Mouse (Mus musculus) thymus, postnatal 14 days (tissue): ENCODE measurements around the gene Fkbp6.
A peak's percentile ranks its signal among the peaks of the same experiment; 100 is the strongest.
"Not testable (repeated sequence)": the region's sequence is repeated elsewhere in the genome, so short reads cannot be mapped to it uniquely, and the experiment has no call there.

Experiments
- DNase-seq: peaks from one replicate; pipeline ENCODE4 v3.0.0; 2021

Fkbp6 gene

DNA sequence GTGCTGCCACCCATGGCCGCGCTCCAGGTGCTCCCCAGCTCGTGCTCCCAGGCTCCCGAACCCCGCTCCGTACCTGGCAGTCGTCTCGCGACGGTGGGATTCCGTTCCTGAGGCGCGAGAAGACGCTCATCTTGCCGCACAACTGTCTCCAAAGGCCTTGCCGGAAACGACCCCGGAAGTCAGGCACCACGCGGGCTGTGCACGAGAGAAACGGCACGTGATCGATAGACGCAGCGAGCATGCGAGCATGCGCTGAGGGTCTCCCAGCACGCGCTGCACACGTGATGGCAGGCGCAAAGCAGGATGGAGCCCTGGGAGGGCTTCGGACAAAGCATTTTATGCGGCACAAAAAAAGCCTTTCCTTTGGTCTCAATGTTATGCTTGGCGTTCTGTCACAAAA lies at the start of gene Fkbp6:
TSS of gene Fkbp6 (minus strand) at position 183 of the 400 bp plus-strand sequence.
- no peak for DNase-seq

DNA sequence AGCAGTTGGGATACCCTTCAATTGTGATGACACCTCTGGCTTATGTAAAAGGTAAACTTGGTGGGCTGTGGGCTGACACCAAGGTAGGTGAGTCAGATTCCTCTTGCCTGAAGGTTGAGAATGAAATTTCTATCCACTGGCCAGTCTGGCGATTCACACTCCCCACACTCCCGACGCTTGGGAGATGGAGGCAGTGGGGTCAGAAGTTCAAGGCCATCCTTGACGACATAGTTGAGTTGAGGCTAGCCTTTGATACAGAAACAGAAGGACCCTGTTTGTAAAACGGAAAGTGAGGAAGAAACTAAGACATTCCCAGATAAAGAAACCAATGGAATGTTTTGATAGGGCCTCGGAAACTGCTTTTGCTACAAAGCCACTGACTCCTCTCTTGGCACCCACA lies 49.5 kb upstream of the Fkbp6 start:
- no peak for DNase-seq

DNA sequence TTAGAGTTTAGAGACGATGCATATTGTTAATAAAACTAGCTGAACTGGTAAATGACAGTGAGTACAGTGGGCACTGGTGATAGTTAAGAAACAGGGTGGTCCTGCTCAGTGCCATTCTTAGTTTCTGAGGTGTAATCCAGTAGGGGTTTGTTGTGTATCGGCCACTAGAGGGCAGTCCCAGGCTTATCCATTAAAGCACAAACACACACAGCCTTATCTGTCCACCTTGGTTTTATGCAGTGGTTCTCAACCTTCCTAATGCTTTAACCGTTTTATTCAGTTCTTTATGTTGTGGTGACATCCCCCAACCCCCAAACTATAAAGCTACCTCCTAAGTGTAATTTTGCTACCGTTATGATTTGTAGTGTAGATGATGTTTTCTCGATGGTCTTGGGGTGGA lies 46.0 kb upstream of the Fkbp6 start:
- DNase-seq = peak; percentile 54

DNA sequence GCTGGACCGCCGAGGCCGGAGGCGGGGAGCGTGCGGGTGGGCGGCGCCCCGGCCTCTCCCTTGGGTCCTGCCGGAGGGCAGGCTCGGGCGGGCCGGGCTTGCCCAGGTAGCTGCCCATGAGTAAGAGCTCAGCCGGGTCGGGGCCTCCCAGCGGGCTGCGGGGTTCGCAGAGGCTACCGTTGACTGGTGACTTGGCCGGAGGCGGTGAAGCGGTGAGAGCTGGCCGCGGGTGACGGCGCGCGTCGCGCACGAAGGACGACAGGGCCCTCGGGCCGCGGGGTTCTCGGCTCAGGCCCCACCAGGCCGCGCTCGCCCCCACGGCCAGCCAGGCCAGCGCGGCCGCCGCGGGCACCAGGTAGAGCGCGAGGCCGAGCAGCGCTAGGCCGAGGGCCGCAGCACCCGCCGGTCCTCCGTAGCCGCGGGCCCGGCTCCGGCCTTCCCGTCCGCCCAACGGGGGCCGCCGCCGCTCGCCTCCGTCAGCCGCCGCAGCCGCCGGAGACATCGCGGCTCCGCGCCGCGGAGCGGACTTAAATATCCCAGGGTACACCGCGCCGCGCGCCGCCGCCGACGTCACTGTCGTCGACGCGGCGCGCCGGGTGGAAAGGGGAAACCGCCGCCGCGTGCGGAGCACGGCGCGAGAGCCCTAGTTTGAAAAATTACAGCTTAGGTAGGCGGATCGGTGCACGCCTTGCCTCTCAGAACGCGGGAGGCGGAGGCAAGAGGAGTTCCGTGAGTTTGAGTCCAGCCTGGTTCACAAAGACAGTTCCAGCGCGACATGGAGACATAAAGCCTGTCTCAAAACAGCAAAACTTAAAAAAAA lies 44.4 kb upstream of the Fkbp6 start, which contains the start of gene Pom121:
TSS of gene Pom121 (minus strand) at position 543 of the 820 bp plus-strand sequence.
- DNase-seq = peak; percentile 89

DNA sequence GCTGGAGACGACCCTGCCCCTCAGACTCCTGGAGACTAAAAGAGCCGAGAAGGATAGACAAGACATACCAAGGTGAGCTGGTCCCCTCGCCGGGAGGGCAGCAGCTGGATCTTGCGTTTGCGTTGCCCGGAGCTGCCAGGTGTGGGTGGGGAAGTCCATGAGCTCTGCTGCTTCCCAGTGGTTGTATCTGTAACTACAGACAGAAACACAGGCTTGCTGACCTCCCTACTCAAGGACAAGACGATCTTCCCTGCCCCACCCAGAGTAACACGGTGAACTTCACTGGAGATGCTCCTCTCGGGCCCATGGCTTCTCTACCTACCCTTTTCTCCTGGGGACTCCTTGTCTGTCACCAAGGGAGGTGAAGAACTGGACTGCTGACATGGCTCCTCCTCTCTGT lies 33.9 kb upstream of the Fkbp6 start:
- DNase-seq = no peak

DNA sequence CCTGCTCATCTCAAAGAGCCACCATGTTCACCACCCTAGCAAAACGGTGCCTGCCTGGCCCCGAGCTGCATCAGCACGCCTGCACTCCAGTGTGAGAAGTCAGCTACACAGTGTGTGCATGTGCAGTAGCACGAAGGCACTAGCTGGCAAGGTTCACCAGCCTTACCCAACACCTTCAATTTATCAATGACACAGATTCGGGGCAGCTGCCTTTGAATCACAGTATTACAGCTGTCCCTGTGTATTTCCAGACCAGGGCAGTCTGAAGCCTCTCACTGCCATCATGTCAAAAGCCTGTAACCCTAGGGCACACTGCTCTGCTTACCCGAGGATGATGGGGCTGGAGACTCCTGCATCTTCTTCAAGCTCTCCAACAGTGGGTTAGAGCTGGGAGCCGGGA lies 32.9 kb upstream of the Fkbp6 start:
- DNase-seq = no peak

DNA sequence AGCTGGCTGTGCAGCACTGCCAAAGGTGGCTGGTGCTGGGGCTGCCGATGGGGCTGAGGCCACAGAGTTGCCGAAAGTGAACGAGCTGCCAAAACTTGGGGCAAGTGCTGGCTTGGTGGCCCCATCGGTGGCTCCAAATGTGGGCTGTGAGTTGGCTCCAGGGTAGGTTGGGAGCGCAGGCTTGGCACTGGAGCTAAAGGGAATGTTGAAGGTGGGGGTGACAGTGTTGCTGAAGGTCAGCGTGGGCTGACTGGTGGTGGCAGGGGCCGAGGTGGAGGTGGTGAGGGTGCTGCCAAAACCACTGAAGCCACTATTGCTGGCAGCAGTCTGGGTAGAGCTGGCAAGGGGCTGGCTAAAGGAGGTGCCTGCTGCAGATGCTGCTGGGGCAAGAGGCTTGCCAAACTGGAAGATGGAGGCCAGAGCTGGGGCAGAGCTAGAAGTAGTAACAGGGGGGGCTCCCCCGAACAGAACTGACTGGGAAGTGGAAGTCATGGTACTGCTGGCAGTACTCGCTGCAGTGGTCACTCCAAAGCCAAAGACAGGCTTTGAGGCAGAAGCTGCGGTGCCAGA lies 31.6 kb upstream of the Fkbp6 start:
- no peak for DNase-seq

DNA sequence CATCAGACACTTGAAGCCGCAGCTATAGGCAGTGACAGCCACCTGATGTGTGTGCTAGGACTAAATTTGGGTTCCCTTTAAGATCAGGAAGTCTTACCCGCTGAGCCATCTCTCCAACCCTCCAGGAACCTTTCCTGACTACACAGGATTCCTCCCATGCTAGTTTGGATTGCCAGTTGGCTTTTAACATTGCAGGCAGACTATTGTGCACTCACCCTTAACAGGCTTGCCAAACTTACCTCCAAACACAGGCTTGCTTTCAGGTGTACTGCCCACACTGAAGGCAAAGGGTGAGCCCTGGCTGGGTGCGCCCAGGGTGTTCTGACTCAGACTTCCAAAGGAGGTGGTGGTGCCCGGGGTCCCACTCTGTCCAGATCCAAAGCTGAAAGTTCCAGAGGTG lies 30.8 kb upstream of the Fkbp6 start:
- no peak for DNase-seq

DNA sequence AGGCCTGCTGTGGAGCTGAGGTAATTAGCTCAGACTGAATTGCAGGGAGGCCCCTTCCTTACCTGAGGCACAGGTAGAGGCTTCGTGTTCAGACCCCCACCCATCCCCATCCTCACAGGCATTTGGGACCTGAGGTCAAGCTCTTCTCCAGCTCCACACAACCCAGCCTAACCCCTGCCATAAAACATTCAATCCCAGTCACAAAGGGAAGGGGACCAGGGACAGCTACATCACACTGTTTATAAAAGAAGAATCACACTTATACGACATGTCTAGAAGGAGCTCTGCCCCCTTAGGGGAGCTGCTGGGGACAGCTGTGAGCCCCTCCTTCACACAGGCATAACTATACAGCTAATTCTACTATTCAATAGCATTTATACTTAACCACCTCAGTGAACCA lies 26.5 kb upstream of the Fkbp6 start:
- DNase-seq = no peak

DNA sequence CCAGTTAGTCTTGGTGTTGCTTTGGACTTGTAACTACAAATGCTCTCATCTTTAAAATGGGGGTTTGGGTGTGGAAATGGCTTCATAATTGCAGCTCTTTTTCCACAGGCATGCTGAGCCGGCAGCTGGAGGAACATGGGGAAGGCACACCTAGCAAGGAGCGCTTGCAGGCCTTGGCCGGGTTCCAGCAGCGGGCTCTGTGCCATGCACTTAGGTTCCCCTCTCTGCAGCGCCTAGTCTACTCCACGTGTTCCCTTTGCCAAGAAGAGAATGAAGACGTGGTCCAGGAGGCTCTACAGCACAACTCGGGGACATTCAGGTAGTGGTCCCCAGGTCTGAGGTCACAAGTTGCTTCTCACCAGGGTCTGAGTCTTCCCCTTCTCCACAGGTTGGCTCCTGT lies 25.3 kb upstream of the Fkbp6 start:
- no peak for DNase-seq

DNA sequence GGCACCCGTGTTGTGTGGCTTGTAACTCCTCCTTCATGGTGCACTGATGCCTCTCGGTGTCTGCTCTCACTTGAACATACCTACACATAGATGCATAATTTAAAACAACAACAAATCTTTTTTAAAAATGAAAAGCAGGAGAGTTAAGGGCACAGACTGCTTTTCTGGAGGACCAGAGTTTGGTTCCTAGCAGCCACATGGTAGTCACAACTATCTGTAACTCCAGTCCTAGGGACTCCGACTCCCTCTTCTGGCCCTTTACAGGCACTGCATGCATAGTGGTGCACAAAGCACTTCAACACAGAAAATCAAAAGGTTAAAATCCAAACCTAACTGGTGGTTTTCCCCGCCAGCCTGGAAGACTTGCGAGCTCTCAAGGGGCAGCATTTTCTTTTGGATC lies 23.8 kb upstream of the Fkbp6 start:
- DNase-seq = no peak

DNA sequence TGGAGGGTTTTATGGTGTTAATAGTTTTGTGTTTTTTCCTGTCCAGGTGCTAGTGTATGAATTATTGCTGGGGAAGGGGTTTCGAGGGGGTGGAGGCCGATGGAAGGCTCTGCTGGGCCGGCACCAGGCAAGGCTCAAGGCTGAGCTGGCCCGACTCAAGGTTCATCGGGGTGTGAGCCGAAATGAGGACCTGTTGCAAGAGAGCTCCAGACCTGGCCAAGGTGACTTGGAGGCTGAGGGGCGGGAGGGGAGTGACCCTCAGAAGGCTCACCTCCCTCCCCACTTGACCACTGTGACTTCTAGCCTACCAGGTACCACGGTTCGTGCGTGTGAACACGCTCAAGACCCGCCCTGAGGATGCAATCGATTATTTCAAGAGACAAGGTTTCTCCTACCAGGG lies 21.4 kb upstream of the Fkbp6 start:
- DNase-seq = no peak

DNA sequence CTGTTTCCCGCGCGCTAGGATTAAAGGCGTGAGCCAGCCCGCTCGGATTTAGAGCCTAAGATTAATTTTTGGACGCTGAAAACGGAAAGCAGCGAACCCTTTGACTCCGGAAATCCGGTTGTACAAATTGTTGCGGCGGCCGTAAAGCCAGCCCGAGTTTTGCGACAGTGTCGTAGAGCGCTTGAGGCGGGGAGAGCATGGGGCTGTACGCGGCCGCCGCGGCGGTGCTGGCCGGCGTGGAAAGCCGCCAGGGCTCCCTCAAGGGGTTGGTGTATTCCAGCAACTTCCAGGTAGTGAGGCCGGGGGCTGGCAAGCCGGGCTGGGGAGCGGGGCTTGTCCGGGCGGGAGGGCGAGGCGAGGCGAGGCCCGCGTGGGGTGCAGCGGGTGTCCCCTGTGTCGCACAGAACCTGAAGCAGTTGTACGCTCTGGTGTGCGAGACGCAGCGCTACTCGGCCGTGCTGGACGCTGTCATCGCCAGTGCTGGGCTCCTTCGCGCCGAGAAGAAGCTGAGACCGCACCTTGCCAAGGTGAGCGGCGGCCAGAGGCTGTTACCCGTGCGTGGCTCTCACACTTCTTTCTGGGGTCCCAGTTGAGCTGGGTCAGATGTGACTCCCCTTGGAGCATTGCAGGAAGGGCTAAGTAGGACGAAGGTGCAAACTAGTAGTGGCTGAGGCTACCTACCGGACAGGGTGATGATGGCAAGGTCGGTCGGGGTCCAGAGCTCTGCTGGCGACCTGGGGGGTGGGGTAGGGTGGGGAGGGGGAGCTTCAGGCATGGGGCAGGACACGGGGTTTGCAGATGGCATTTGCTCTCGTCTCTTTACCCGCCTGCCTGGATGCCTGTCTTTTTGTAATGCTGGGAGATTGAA lies 20.2 kb upstream of the Fkbp6 start, which contains the start of gene Nsun5:
TSS of gene Nsun5 (plus strand) at position 167 of the 868 bp plus-strand sequence.
- peak; percentile 97 for DNase-seq

DNA sequence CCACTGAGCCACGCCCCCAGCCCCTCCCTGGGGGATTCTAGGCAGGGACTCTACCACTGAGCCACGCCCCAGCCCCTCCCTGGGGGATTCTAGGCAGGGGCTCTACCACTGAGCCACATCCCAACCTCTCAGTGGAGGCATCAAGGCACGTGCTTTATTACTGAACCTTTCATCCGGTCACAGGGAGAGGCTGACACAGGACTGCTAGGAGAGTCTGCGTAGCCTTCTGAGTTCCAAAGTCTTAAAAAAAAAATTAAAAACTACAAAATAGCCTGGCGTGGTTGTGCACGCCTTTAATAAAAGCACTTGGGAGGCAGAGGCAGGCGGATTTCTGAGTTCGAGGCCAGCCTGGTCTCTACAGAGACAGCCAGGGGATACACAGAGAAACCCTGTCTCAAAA lies 19.4 kb upstream of the Fkbp6 start:
- DNase-seq = not testable (repeated sequence)

DNA sequence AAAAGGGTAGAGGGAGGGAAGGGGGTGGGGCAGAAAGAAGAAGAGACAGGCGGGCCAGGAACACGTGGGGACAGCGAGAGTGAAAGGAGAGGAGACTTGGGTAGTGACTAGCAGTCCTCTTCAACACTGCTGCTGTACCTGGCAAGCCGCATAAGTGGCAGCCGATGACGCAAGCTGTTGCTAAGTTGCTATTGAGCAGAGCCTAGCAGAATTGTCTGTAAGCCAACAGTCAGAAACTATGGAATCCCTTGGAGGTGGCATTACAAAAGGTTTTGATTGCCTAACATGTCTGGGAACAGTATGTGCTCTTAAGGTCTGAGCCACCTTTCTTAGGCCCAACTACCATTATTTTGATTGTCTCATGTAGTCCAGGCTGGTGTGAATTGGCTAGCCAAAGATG lies 18.5 kb upstream of the Fkbp6 start:
- no peak for DNase-seq

DNA sequence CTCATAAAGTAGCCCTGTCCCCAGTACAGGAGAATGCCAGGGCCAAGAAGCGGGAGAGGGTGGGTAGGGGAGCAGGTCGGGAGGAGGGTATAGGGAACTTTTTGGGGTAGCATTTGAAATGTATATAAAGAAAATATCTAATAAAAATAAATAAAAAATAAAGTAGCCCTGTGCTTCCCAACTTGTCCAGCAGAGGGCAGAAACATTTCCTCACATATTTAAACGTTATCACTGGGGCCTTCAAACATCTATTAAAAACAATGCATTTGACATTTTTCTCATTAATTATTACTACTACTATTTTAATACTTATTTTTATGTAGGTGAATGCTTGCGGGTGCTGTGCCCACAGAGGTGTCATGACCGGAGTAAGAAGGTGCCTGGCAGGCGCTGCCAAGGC lies 18.0 kb upstream of the Fkbp6 start:
- no peak for DNase-seq

DNA sequence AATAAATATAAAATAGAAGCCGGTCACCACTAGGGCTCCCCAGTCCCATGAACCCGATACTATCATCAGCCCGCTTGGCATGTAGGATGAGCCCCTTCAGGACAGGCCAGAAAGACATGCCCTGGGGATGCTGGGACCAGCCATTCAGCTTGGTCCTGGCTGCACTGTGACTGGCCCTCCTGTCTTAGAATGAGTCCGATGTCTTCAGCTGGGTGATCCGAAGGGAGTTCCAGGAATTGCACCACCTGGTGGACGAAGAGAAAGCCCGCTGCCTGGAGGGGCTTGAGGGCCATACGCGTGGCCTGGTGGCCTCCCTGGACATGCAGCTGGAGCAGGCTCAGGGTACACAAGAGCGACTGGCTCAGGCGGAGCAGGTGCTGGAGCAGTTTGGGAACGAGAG lies 13.7 kb upstream of the Fkbp6 start:
- peak; percentile 20 for DNase-seq

DNA sequence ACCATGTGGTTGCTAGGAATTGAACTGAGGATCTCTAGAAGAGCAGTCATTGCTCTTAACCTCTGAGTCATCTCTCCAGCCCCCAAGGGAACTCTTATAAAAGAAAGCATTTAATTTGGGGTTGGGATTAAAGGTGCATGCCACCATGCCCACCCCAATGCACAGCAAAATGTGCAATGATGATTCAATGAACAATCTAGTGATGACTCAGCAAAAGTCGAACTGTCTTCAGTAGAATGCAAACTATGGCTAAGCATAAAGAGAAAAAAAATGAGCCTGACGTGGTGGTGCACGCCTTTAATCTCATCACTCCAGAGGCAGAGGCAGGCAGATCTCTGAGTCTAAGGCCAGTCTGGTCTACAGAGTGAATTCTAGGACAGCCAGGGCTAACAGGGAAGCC lies 12.7 kb upstream of the Fkbp6 start:
- no peak for DNase-seq

DNA sequence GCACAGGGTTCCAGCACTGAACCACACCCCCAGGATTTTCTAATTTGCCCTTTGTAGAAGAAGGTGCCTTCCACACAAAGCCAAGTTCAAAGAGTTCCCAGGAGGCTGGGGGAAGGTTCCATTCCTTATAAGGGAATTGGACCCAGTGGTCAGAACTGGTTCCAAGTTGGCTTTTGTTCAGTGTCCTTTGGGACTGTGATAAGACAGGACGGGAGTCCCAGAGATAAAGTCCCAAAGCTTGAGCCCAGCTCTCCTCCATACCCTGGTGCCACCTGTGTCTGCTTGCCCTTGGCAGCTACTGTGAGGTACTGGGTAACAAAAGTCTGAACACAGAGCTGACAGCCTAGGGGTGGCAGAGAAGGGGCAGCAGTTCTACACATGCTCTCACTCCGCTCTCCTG lies 9.9 kb upstream of the Fkbp6 start:
- DNase-seq = no peak

DNA sequence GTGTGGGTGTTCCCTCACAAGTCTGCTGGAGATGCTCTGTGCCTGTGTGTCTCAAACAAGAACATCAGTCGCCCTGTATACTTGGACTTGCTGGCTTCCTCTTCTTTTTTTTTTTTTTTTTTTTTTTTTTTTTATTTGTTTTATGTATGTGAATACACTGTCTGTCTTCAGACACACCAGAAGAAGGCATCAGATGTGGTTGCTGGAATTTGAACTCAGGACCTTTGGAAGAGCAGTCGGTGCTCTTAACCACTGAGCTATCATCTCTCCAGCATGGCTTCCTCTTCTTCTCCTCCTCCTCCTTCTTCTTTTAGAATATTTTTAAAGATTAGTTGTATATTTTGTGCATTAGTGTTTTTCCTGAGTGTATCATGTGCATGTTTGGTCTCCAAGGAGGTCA lies 7.7 kb upstream of the Fkbp6 start:
- DNase-seq = peak; percentile 41

DNA sequence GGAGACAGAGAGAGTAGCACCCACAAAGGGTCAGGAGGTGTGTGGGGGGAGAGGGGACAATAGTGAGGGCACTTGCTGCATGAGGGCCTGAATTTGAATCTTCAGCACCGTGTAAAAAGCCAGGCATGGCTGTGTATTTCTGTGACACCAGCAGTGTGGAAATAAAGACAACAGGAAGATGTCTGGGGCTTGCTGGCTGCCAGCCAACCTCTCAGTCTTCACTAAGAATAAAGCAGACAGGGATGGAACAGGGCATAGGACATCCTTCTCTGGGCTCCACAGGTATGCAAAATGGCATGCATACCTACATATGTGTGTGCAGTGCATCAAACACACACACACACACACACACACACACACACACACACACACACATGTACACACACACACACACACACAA lies 6.2 kb upstream of the Fkbp6 start:
- no peak for DNase-seq

DNA sequence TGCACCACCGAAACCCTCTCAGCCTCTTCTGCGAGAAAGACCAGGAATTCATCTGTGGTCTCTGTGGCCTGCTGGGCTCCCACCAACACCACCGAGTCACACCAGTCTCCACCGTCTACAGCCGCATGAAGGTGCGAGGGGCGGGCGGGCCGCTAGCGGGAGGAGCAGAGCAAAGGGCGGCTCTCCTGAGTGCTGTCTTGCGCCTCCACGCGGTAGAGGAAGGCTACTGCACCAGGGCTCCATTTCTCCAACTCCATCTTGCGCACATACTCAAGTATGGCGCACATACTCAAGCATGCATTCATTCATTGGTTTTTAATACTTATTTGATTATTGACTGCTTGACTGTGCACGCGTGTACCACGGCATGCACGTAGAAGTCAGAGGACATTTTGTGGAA lies 3.7 kb upstream of the Fkbp6 start:
- DNase-seq = peak; percentile 25

DNA sequence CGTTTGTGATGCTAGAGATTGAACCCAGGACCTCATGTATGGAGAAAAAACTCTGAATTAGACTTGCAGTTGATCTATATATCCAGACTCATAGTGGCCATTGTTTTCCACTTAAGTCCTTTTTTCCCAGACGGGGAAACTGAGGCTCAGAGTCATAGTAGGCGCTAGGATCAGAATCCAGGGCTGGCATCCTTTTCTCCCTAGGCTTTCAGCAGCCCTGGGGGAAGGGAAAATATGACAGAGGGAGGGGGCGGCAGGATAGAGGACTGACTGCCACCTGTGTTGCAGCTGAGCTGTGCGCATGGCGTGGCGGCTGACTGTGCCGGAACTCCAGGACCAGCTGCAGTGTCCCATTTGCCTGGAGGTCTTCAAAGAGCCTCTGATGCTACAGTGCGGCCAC lies 3.2 kb upstream of the Fkbp6 start, which contains the start of gene Trim50:
TSS of gene Trim50 (plus strand) at position 301 of the 400 bp plus-strand sequence.
- DNase-seq = no peak

DNA sequence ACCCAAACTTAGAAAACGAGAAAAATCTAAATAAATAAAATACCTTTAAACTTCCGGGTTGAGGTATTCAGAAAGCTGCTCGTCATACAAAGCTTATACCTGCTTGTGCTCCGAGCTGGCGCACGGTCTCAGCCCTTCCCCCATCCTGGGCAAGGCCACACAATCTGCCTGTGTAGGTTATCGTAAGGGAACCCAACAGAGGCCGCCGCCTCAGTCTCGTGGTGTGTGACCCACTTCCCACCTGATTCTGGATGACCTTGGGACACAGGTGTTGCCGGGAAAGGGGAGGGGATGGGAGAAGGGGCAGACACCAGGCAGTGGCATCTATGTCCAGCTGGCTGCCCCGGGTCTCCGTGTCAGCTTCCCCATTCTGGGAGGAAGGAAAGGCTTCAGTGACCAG lies 1.8 kb upstream of the Fkbp6 start:
- DNase-seq = no peak
